Mouse (Mus musculus) kidney, postnatal 10 days (tissue): ENCODE data around the gene Smpd1.

ENCODE experiments used
- DNase-seq: peaks from one replicate; pipeline ENCODE4 v3.0.0; 2021; ENCODE audit warnings: mixed read lengths

Smpd1 gene

GRCm38 (mm10) chr7:105554212-105554942 lies at the start of gene Smpd1:
Gene Smpd1, plus strand, starts transcription at chr7:105554360.
- DNase-seq: peak; percentile 93

- no peak for DNase-seq
Measured at GRCm38 (mm10) chr7:105507257-105507656, 46.9 kb upstream of the Smpd1 start.

GRCm38 (mm10) chr7:105510143-105510542 lies 44.0 kb upstream of the Smpd1 start:
- no peak for DNase-seq

GRCm38 (mm10) chr7:105513845-105514291 lies 40.3 kb upstream of the Smpd1 start:
- DNase-seq: no peak

GRCm38 (mm10) chr7:105514561-105514960 lies 39.6 kb upstream of the Smpd1 start:
- no peak for DNase-seq

- DNase-seq: peak; percentile 78
Measured at GRCm38 (mm10) chr7:105515178-105515577, 39.0 kb upstream of the Smpd1 start.

- no peak for DNase-seq
Measured at GRCm38 (mm10) chr7:105516669-105517360, 37.3 kb upstream of the Smpd1 start.

GRCm38 (mm10) chr7:105519336-105519735 lies 34.8 kb upstream of the Smpd1 start:
- DNase-seq: no peak

- no peak for DNase-seq
Measured at GRCm38 (mm10) chr7:105519771-105520170, 34.4 kb upstream of the Smpd1 start.

- DNase-seq: peak; percentile 75
Measured at GRCm38 (mm10) chr7:105520201-105520600, 34.0 kb upstream of the Smpd1 start.

GRCm38 (mm10) chr7:105524222-105524621 lies 29.9 kb upstream of the Smpd1 start:
- DNase-seq: no peak

GRCm38 (mm10) chr7:105527306-105527937 lies 26.7 kb upstream of the Smpd1 start:
- peak; percentile 65 for DNase-seq

- DNase-seq: peak; percentile 45
Measured at GRCm38 (mm10) chr7:105528094-105528493, 26.1 kb upstream of the Smpd1 start.

- no peak for DNase-seq
Measured at GRCm38 (mm10) chr7:105534162-105534561, 20.0 kb upstream of the Smpd1 start.

- no peak for DNase-seq
Measured at GRCm38 (mm10) chr7:105545986-105546385, 8.2 kb upstream of the Smpd1 start.

GRCm38 (mm10) chr7:105547970-105548369 lies 6.2 kb upstream of the Smpd1 start:
- DNase-seq: no peak

GRCm38 (mm10) chr7:105549035-105549434 lies 5.1 kb upstream of the Smpd1 start:
- DNase-seq: no peak

GRCm38 (mm10) chr7:105553456-105554211 lies 526 bp upstream of the Smpd1 start:
- no peak for DNase-seq

- no peak for DNase-seq
Measured at GRCm38 (mm10) chr7:105555571-105555970, 1.4 kb downstream of the Smpd1 start.

- DNase-seq: no peak
Measured at GRCm38 (mm10) chr7:105556406-105556805, 2.2 kb downstream of the Smpd1 start.

GRCm38 (mm10) chr7:105557671-105558070 lies 3.5 kb downstream of the Smpd1 start:
- no peak for DNase-seq

GRCm38 (mm10) chr7:105559016-105559415 lies 4.9 kb downstream of the Smpd1 start:
- DNase-seq: no peak

GRCm38 (mm10) chr7:105562317-105562716 lies 8.2 kb downstream of the Smpd1 start:
- DNase-seq: no peak
